Mouse (Mus musculus): ENCODE results near the gene Lat2. TPM values are rescaled to one million over a fixed set of nuclear protein-coding genes. Genes with fewer than 3 reads are reported as not detected.

Lat2 gene
- polyA plus RNA-seq, 1 experiment from 2014 or later: 2.5 TPM

- Histone ChIP-seq H3K27ac (no peak overlapping the region), H3K36me3 (peaks cover 17% of the 10 kb centered on the region), H3K4me2 (no peak overlapping the region), H3K9me3 (replicated peaks) (no peaks in the 10 kb centered on the region), H3K4me1 (replicated peaks) (no peaks in the 10 kb centered on the region), H3K4me3 (no peak overlapping the region), H3K27me3 (no peaks in the 10 kb centered on the region), H3K9ac (no peak overlapping the region)
- WGBS: 92% methylated on average over 8 of the region's 8 CpGs
- ATAC-seq (replicated peaks; ENCODE audit: insufficient number of reproducible peaks, insufficient read depth, low FRiP score, low read depth): no peak
These were observed 529 bp downstream of the Lat2 start for GRCm38 (mm10) chr5:134614296-134614695.

- Histone ChIP-seq H3K27ac (no peak overlapping the region), H3K4me3 (no peak overlapping the region), H3K4me1 (replicated peaks) (no peaks in the 10 kb centered on the region), H3K9ac (no peak overlapping the region), H3K27me3 (no peaks in the 10 kb centered on the region), H3K4me2 (no peak overlapping the region), H3K9me3 (replicated peaks) (no peaks in the 10 kb centered on the region), H3K36me3 (peaks cover 12% of the 10 kb centered on the region)
- WGBS: 75% methylated on average over 9 of the region's 9 CpGs
- ATAC-seq (replicated peaks; ENCODE audit: insufficient number of reproducible peaks, insufficient read depth, low FRiP score, low read depth): no peak
These were observed 1.1 kb downstream of the Lat2 start for GRCm38 (mm10) chr5:134613727-134614126.

- H3K27ac ChIP-seq: no peak overlapping the region
- H3K4me1 ChIP-seq (replicated peaks): no peaks in the 10 kb centered on the region; the same call in 1 of the 2 replicates
- no peaks in the 10 kb centered on the region for H3K27me3 ChIP-seq
- no peak for ATAC-seq (replicated peaks; ENCODE audit: insufficient number of reproducible peaks, insufficient read depth, low FRiP score, low read depth)
- no peaks in the 10 kb centered on the region for H3K9me3 ChIP-seq (replicated peaks)
- H3K9ac ChIP-seq: no peak overlapping the region
- no peak overlapping the region for H3K4me3 ChIP-seq
- H3K4me2 ChIP-seq: no peak overlapping the region
- H3K36me3 ChIP-seq: no peaks in the 10 kb centered on the region; the same call in 1 of the 2 replicates
- 50% methylated on average over 8 of the region's 8 CpGs for WGBS
These were observed 2.9 kb downstream of the Lat2 start for GRCm38 (mm10) chr5:134611810-134612521.

GRCm38 (mm10) chr5:134609916-134610643 lies 4.7 kb downstream of the Lat2 start:
- H3K27ac ChIP-seq: no peak overlapping the region
- no peak overlapping the region for H3K9ac ChIP-seq
- ATAC-seq (replicated peaks; ENCODE audit: insufficient number of reproducible peaks, insufficient read depth, low FRiP score, low read depth): no peak
- no peak overlapping the region for H3K4me2 ChIP-seq
- no peaks in the 10 kb centered on the region for H3K27me3 ChIP-seq
- no peaks in the 10 kb centered on the region for H3K9me3 ChIP-seq (replicated peaks)
- no peaks in the 10 kb centered on the region; the same call in 1 of the 2 replicates for H3K36me3 ChIP-seq
- H3K4me3 ChIP-seq: no peak overlapping the region
- no peaks in the 10 kb centered on the region; the same call in 1 of the 2 replicates for H3K4me1 ChIP-seq (replicated peaks)
- WGBS: 81% methylated on average over 12 of the region's 12 CpGs

- Histone ChIP-seq H3K4me3 (no peak overlapping the region), H3K27ac (no peak overlapping the region), H3K4me2 (no peak overlapping the region), H3K4me1 (replicated peaks) (no peaks in the 10 kb centered on the region; the same call in 1 of the 2 replicates), H3K36me3 (no peaks in the 10 kb centered on the region), H3K9me3 (replicated peaks) (no peaks in the 10 kb centered on the region), H3K27me3 (no peaks in the 10 kb centered on the region), H3K9ac (no peak overlapping the region)
- no peak; the same call in 1 of the 2 replicates for ATAC-seq (replicated peaks; ENCODE audit: insufficient number of reproducible peaks, insufficient read depth, low FRiP score, low read depth)
- WGBS: 64% methylated on average over 5 of the region's 5 CpGs
These were observed 7.7 kb downstream of the Lat2 start for GRCm38 (mm10) chr5:134607121-134607520.

GRCm38 (mm10) chr5:134606314-134606713 lies 8.5 kb downstream of the Lat2 start:
- Histone ChIP-seq H3K9me3 (replicated peaks) (no peaks in the 10 kb centered on the region), H3K27me3 (no peaks in the 10 kb centered on the region), H3K4me3 (no peak overlapping the region), H3K27ac (no peak overlapping the region), H3K4me2 (no peak overlapping the region), H3K36me3 (no peaks in the 10 kb centered on the region), H3K9ac (no peak overlapping the region), H3K4me1 (replicated peaks) (no peaks in the 10 kb centered on the region; the same call in 1 of the 2 replicates)
- ATAC-seq (replicated peaks; ENCODE audit: insufficient number of reproducible peaks, insufficient read depth, low FRiP score, low read depth): no peak

- Histone ChIP-seq H3K27ac (no peak overlapping the region), H3K4me3 (no peak overlapping the region), H3K4me1 (replicated peaks) (no peaks in the 10 kb centered on the region; the same call in 1 of the 2 replicates), H3K9ac (no peak overlapping the region), H3K27me3 (no peaks in the 10 kb centered on the region), H3K36me3 (peaks cover 2% of the 10 kb centered on the region; the same call in 1 of the 2 replicates), H3K9me3 (replicated peaks) (no peaks in the 10 kb centered on the region), H3K4me2 (no peak overlapping the region)
- ATAC-seq (replicated peaks; ENCODE audit: insufficient number of reproducible peaks, insufficient read depth, low FRiP score, low read depth): no peak
- WGBS: 79% methylated on average over 11 of the region's 11 CpGs
These were observed 10.4 kb downstream of the Lat2 start for GRCm38 (mm10) chr5:134604376-134604775.

- Histone ChIP-seq H3K9me3 (replicated peaks) (no peaks in the 10 kb centered on the region), H3K4me1 (replicated peaks) (peaks cover under 1% of the 10 kb centered on the region), H3K36me3 (peaks cover 61% of the 10 kb centered on the region), H3K4me2 (no peak overlapping the region), H3K27ac (no peak overlapping the region), H3K9ac (no peak overlapping the region), H3K4me3 (no peak overlapping the region), H3K27me3 (no peaks in the 10 kb centered on the region)
- 80% methylated on average over 10 of the region's 10 CpGs for WGBS
- no peak for ATAC-seq (replicated peaks; ENCODE audit: insufficient number of reproducible peaks, insufficient read depth, low FRiP score, low read depth)
These were observed 17.1 kb downstream of the Lat2 start for GRCm38 (mm10) chr5:134597711-134598110.

- peaks cover 69% of the 10 kb centered on the region for H3K36me3 ChIP-seq
- H3K27ac ChIP-seq: no peak overlapping the region
- WGBS: 53% methylated on average over 9 of the region's 9 CpGs
- peaks cover 10% of the 10 kb centered on the region for H3K4me1 ChIP-seq (replicated peaks)
- H3K9ac ChIP-seq: no peak overlapping the region
- no peak overlapping the region for H3K4me3 ChIP-seq
- no peak for ATAC-seq (replicated peaks; ENCODE audit: insufficient number of reproducible peaks, insufficient read depth, low FRiP score, low read depth)
- H3K9me3 ChIP-seq (replicated peaks): no peaks in the 10 kb centered on the region
- H3K27me3 ChIP-seq: no peaks in the 10 kb centered on the region
- no peak overlapping the region for H3K4me2 ChIP-seq
These were observed 21.7 kb downstream of the Lat2 start for GRCm38 (mm10) chr5:134593093-134593492.

GRCm38 (mm10) chr5:134592026-134592581 lies 22.7 kb downstream of the Lat2 start:
- H3K9ac ChIP-seq: no peak overlapping the region
- no peak overlapping the region for H3K4me2 ChIP-seq
- no peaks in the 10 kb centered on the region for H3K9me3 ChIP-seq (replicated peaks)
- no peak overlapping the region for H3K4me3 ChIP-seq
- 56% methylated on average over 11 of the region's 11 CpGs for WGBS
- peaks cover 59% of the 10 kb centered on the region for H3K36me3 ChIP-seq
- H3K27ac ChIP-seq: no peak overlapping the region
- H3K4me1 ChIP-seq (replicated peaks): peaks cover 10% of the 10 kb centered on the region
- no peaks in the 10 kb centered on the region for H3K27me3 ChIP-seq
- ATAC-seq (replicated peaks; ENCODE audit: insufficient number of reproducible peaks, insufficient read depth, low FRiP score, low read depth): peak; percentile 44; the same call in 1 of the 2 replicates

- 75% methylated on average over 3 of the region's 3 CpGs for WGBS
- Histone ChIP-seq H3K4me3 (no peak overlapping the region), H3K27me3 (no peaks in the 10 kb centered on the region), H3K36me3 (peaks cover 37% of the 10 kb centered on the region), H3K4me1 (replicated peaks) (peaks cover 10% of the 10 kb centered on the region), H3K27ac (no peak overlapping the region), H3K9ac (no peak overlapping the region), H3K4me2 (no peak overlapping the region), H3K9me3 (replicated peaks) (no peaks in the 10 kb centered on the region)
- ATAC-seq (replicated peaks; ENCODE audit: insufficient number of reproducible peaks, insufficient read depth, low FRiP score, low read depth): no peak
These were observed 24.9 kb downstream of the Lat2 start for GRCm38 (mm10) chr5:134589900-134590299.

All from heart, embryonic 15.5 days (tissue).